Comparison of ENCODE assay signal across 31 mouse cellular contexts in the genomic region with DNA sequence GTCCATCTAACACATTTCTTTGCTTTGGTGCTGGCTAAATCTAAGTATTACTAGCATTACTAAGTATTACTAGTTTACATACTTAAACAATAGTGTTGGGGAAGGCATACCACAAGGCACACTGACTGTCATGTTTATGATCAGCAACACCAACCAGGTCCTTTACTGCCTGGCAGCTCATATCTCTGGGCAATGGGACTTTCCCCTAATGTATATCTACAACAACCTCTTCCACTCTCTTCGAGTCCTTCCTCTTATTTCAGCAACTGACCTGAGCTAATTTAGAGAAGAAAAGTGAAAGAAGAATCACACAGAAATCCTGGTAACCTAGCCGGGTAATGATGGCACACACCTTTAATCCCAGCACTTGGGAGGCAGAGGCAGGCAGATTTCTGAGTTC. TPM values are rescaled to one million over a fixed set of nuclear protein-coding genes. Genes with fewer than 3 reads are reported as not detected.
"Had no signal": no experiment of that assay in that cellular context is flagged by ENCODE, and none has a peak within 500 bp of the region (broad histone marks: within the 10 kb centered on the region; RNA-seq: fewer than 3 reads in every experiment).

No protein-coding gene starts in this region.

- ATAC-seq: intestine, embryonic 15.5 days; liver, postnatal 0 days; midbrain, embryonic 15.5 days had no signal

- H3K27ac ChIP-seq: intestine, embryonic 15.5 days; kidney, embryonic 15.5 days; limb, embryonic 12.5 days; limb, embryonic 15.5 days; liver, embryonic 14.5 days; midbrain, embryonic 12.5 days; midbrain, embryonic 15.5 days had no signal

- H3K4me3 ChIP-seq: intestine, embryonic 15.5 days; kidney, embryonic 15.5 days; limb, embryonic 12.5 days; limb, embryonic 15.5 days; midbrain, embryonic 12.5 days; midbrain, embryonic 15.5 days had no signal

- H3K36me3 ChIP-seq: intestine, embryonic 15.5 days; kidney, embryonic 15.5 days; limb, embryonic 12.5 days; limb, embryonic 15.5 days; midbrain, embryonic 12.5 days; midbrain, embryonic 15.5 days had no signal

- H3K27me3 ChIP-seq: intestine, embryonic 15.5 days; kidney, embryonic 15.5 days; limb, embryonic 12.5 days; limb, embryonic 15.5 days; midbrain, embryonic 12.5 days; midbrain, embryonic 15.5 days had no signal

- DNase-seq: kidney, adult 11 months; kidney, adult 8-10 months; kidney, postnatal 10 days; kidney, postnatal 36 days; left cerebral cortex, postnatal 4 days; liver, postnatal 0 days; lung, embryonic 14.5 days; lung, postnatal 10 days; lung, postnatal 36 days; right cerebral cortex, adult 18-20 months; right cerebral cortex, postnatal 14 days; right cerebral cortex, postnatal 4 days; spleen, adult 18-20 months; thymus, adult 18-20 months; thymus, postnatal 4 days had no signal

- H3K4me1 ChIP-seq: intestine, embryonic 15.5 days had no signal

RNA-seq across cellular contexts. Expression of a gene that starts 12.3 kb away (rescaled TPM):
- total RNA-seq: layer of hippocampus, adult 8-10 months; layer of hippocampus, postnatal 10 days; left cerebral cortex, adult 8-10 months; left cerebral cortex, postnatal 14 days; left cerebral cortex, postnatal 4 days had no signal
- polyA plus RNA-seq: kidney, embryonic 15.5 days; limb, embryonic 15.5 days; liver, postnatal 0 days; lung, embryonic 14.5 days; midbrain, embryonic 12.5 days; midbrain, embryonic 15.5 days; neural tube, embryonic 11.5 days; neural tube, embryonic 14.5 days; testis, adult 2 months had no signal

RNA-seq across cellular contexts. Expression of a gene that starts 17.9 kb away (rescaled TPM):
- total RNA-seq: layer of hippocampus, adult 8-10 months; layer of hippocampus, postnatal 10 days; left cerebral cortex, adult 8-10 months; left cerebral cortex, postnatal 14 days; left cerebral cortex, postnatal 4 days had no signal
- polyA plus RNA-seq: intestine, embryonic 15.5 days; kidney, embryonic 15.5 days; limb, embryonic 12.5 days; limb, embryonic 15.5 days; liver, embryonic 11.5 days; liver, embryonic 14.5 days; liver, postnatal 0 days; lung, embryonic 14.5 days; midbrain, embryonic 12.5 days; midbrain, embryonic 15.5 days; neural tube, embryonic 11.5 days; neural tube, embryonic 14.5 days; stomach, embryonic 16.5 days; testis, adult 2 months had no signal
